Mouse (Mus musculus) kidney, embryonic 15.5 days (tissue): ENCODE data around the gene Zan. TPM values are rescaled to one million over a fixed set of nuclear protein-coding genes. Genes with fewer than 3 reads are reported as not detected.

ENCODE experiments used
- ATAC-seq: fragments of 200-750 bp; cut with Nextera tagmentation; replicated peaks from 2 replicates; pipeline ENCODE4 v1.8.0; 2017; ENCODE audit warnings: moderate TSS enrichment; ENCODE audit not compliant: low FRiP score
- H3K27ac ChIP-seq: fragments of 300-500 bp; sonication (generic); 2 replicates; pipeline ENCODE4 v1.5.1; 2015; ENCODE audit warnings: mild to moderate bottlenecking, inconsistent platforms
- H3K27me3 ChIP-seq: fragments of 300-500 bp; sonication (generic); 2 replicates; pipeline ENCODE4 v1.6.1; 2015; ENCODE audit warnings: inconsistent platforms
- H3K36me3 ChIP-seq: fragments of 300-500 bp; sonication (generic); 2 replicates; pipeline ENCODE4 v1.6.1; 2015; ENCODE audit warnings: inconsistent platforms
- H3K4me1 ChIP-seq: fragments of 300-500 bp; sonication (generic); 2 replicates; pipeline ENCODE4 v1.6.1; 2015; ENCODE audit warnings: inconsistent platforms
- H3K4me2 ChIP-seq: fragments of 300-500 bp; sonication (generic); 2 replicates; pipeline ENCODE4 v1.6.1; 2015; ENCODE audit warnings: moderate library complexity, mild to moderate bottlenecking, inconsistent platforms
- H3K4me3 ChIP-seq: fragments of 300-500 bp; sonication (generic); replicated peaks from 2 replicates; pipeline ENCODE4 v1.5.1; 2015; ENCODE audit warnings: mild to moderate bottlenecking, inconsistent platforms
- H3K9ac ChIP-seq: fragments of 300-500 bp; sonication (generic); 2 replicates; pipeline ENCODE4 v1.6.1; 2015; ENCODE audit warnings: mild to moderate bottlenecking, inconsistent platforms
- H3K9me3 ChIP-seq: fragments of 300-500 bp; sonication (generic); replicated peaks from 2 replicates; pipeline ENCODE4 v1.6.1; 2016; ENCODE audit warnings: inconsistent platforms
- WGBS: fragments of 180-500 bp; shearing (Covaris S2); methylation state at CpG from one replicate; pipeline ENCODE4 v1.1.7; 2015; ENCODE audit warnings: mixed read lengths; 5-methylcytosine and 5-hydroxymethylcytosine counted together
- polyA plus RNA-seq: library from polyadenylated mRNA; unstranded; fragments of >200 nt; fragmentation: Nextera tagmentation; extraction: Ambion mirVana; gene quantifications from 2 replicates; pipeline ENCODE4 v1.2.1, GENCODE M21; 2015

Zan gene
- polyA plus RNA-seq, result 0.06 and 0.09 TPM in 2 replicates

DNA sequence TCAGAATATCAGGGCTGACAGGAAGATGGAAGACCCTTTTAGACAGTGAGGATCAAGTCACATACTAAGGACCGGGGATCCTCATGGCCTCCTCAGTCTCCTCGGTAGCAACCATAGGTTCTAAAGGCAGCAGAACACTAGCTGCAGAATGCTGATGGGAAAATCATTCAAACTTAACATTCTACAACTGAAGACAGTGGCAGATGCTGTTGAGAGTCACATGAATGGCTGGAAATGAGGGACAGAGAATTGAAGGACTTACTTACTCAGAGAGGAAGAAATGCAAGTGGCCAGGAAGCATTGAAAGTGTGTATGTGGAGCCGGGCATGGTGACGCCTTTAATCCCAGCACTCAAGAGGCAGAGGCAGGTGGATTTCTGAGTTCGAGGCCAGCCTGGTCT, at the start of gene Zan:
TSS of gene Zan (minus strand) at position 101 of the 400 bp plus-strand sequence.
- Histone ChIP-seq H3K27ac (no peak within 1 kb of the TSS), H3K9ac (no peak within 1 kb of the TSS), H3K4me3 (no peak within 1 kb of the TSS), H3K9me3 (no peaks in the 10 kb centered on the region), H3K4me2 (no peak within 1 kb of the TSS), H3K27me3 (no peaks in the 10 kb centered on the region), H3K36me3 (no peaks in the 10 kb centered on the region), H3K4me1 (peaks cover 3% of the 10 kb centered on the region; the same call in 1 of the 2 replicates)
- ATAC-seq, result no peak
- 86% methylated on average over 5 of the region's 5 CpGs for WGBS

DNA sequence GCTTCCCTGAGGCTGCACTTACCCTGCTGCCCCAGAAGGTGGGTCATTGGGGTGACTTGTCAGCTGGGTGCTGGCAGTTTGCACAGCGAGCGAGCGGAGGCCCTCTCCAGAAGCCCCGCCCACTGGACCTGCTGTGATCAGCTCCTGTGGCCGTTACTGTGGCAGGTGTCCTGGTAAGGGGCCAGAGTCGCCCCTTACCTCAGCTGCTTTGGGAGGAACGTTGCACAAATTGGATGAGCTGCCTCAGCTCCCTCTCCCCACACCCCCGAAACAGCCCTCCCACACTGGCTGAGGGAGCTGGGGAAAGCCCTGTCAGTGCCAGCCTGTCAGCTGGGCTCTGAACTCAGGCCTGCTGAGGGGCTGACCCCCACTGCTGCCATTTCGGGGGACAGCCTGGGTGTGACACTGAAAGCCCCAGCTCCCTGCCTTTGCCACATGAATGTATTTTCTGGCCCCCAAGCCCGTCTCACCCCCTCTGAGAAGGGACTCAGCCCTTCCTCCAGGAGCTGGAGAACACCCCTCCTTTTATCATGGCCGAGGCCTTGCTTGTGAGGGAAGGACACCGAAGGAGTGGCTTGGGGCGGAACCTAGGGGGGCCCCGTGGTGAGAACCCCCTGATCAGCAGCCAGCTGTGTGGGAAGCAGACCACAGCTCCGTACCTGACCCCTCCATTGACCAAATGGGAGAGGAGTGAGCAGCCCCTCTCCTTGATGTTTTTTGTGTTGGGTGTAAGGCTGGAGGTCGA, 49.5 kb upstream of the Zan start:
- Histone ChIP-seq H3K27me3 (no peaks in the 10 kb centered on the region), H3K9ac (no peak overlapping the region), H3K9me3 (no peaks in the 10 kb centered on the region), H3K27ac (peak overlapping the region; percentile 45), H3K4me3 (no peak overlapping the region), H3K4me2 (no peak overlapping the region), H3K4me1 (peaks cover 35% of the 10 kb centered on the region), H3K36me3 (peaks cover 89% of the 10 kb centered on the region)
- 46% methylated on average over 16 of the region's 16 CpGs for WGBS
- ATAC-seq, result no peak

DNA sequence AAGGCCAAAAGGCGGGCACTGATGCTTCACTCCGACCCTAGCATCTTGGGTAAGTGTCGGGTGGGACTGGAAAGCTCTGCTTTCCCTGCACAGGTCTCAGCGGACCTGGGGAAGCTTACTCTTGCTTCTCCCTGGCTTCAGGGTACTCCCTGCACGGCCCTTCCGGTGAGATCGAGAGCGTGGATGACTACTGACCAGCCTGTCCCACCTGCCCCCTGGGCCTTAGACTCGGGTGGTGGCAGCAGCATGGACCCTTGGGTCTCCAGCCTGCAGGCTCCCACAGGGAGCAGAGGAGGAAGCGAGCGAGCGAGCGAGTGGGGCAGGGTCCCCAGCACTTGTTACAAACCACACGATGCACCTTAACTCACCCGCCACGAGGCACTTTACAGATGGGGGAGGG, 48.6 kb upstream of the Zan start:
- ATAC-seq, result no peak
- H3K9me3 ChIP-seq, result no peaks in the 10 kb centered on the region
- H3K4me1 ChIP-seq, result peaks cover 27% of the 10 kb centered on the region
- H3K27me3 ChIP-seq, result no peaks in the 10 kb centered on the region
- no peak overlapping the region for H3K4me3 ChIP-seq
- H3K36me3 ChIP-seq, result peaks cover 98% of the 10 kb centered on the region
- peak overlapping the region; percentile 29; the same call in 1 of the 2 replicates for H3K27ac ChIP-seq
- 74% methylated on average over 16 of the region's 16 CpGs for WGBS
- no peak overlapping the region for H3K9ac ChIP-seq
- no peak overlapping the region for H3K4me2 ChIP-seq

DNA sequence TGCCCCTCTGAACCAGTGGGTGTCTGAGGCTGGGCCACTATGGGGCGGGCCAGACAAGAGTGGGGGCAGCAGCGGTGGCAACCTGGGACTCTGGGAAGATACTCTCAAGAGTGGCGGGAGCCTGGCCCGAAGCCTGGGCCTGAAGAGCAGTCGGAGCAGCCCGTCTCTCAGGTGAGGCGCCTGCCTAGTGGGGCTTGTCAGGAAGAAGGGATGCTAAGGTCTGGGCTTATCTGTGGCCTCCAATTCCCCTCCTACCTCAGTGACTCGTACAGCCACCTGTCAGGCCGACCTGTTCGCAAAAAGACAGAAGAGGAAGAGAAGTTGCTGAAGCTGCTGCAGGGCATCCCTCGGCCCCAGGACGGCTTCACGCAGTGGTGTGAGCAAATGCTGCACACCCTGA, 47.8 kb upstream of the Zan start:
- no peak overlapping the region for H3K4me2 ChIP-seq
- ATAC-seq, result no peak
- H3K9me3 ChIP-seq, result no peaks in the 10 kb centered on the region
- H3K27me3 ChIP-seq, result no peaks in the 10 kb centered on the region
- no peak overlapping the region for H3K9ac ChIP-seq
- H3K4me1 ChIP-seq, result peaks cover 18% of the 10 kb centered on the region
- no peak overlapping the region for H3K4me3 ChIP-seq
- H3K36me3 ChIP-seq, result peaks cover 98% of the 10 kb centered on the region
- 88% methylated on average over 13 of the region's 13 CpGs for WGBS
- H3K27ac ChIP-seq, result no peak overlapping the region

DNA sequence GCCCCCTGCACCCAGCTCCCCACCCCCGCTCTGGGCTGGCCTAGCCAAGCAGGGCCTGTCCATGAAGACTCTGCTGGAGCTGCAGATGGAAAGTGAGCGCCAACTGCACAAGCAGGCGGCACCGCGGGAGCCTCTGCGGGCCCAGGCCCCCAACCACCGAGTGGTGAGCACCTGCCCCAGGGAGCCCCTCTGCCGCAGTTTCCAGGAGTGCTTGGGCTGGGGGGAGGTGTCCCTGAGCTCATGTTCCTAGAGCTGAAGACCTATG, 47.3 kb upstream of the Zan start:
- ATAC-seq, result no peak
- H3K9me3 ChIP-seq, result no peaks in the 10 kb centered on the region
- no peak overlapping the region for H3K27ac ChIP-seq
- WGBS, result 88% methylated on average over 8 of the region's 8 CpGs
- peaks cover 98% of the 10 kb centered on the region for H3K36me3 ChIP-seq
- no peaks in the 10 kb centered on the region for H3K27me3 ChIP-seq
- H3K4me1 ChIP-seq, result peaks cover 14% of the 10 kb centered on the region
- H3K9ac ChIP-seq, result no peak overlapping the region
- no peak overlapping the region for H3K4me2 ChIP-seq
- no peak overlapping the region for H3K4me3 ChIP-seq

DNA sequence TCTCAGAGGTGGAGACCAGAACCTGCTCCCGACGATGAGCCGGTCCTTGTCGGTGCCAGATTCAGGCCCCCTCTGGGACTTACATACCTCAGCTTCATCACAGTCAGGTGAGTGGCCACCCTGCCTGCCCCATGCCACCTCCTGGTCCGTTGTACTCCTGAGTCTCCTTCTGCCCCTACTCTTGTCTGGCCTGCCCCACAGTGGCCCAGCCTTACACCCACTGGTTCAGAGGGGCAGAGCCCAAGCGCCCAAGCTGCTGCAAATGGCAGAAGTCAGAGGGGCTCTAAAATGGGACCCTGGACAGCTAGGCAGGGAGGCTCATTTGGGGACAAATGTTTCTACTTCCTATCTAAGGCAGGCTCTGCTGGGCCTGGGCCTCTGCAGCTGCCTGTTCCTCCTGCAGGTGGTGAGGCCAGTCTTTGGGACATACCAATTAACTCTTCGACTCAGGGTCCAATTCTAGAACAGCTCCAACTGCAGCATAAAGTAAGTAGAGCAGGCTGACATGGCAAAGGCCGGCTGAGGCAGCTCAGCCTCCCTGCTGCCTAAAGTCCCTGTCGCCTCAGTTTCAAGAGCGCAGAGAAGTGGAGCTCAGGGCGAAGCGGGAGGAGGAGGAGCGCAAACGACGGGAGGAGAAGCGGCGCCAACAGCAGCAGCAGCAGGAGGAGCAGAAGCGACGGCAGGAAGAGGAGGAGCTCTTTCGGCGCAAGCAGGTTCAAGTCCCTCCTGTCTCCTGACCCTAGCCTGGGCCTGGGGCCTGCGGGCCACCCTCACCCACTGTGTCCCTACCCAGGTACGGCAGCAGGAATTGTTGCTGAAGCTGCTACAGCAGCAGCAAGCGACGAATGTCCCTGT, 46.8 kb upstream of the Zan start:
- 82% methylated on average over 25 of the region's 25 CpGs for WGBS
- Histone ChIP-seq H3K4me2 (no peak overlapping the region), H3K27ac (no peak overlapping the region), H3K4me3 (no peak overlapping the region), H3K36me3 (peaks cover 98% of the 10 kb centered on the region), H3K9ac (no peak overlapping the region), H3K4me1 (peaks cover 10% of the 10 kb centered on the region), H3K27me3 (no peaks in the 10 kb centered on the region), H3K9me3 (no peaks in the 10 kb centered on the region)
- no peak for ATAC-seq

DNA sequence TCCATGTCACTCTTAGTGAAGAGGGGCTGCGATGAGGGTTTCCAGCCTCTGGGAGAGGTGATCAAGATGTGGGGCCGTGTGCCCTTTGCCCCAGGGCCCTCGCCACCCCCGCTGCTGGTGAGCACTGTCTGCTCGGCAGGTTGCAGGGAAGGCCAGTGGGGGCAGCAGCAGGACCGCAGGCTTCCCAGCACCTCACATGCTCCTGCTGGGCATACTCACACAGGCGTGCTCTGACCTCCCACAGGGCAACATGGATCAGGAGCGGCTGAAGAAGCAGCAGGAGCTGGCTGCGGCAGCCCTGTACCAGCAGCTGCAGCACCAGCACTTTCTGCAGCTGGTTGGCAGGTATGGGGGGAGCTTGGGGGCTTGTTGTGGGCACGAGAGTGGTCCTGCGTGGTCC, 45.8 kb upstream of the Zan start:
- no peak overlapping the region for H3K9ac ChIP-seq
- H3K9me3 ChIP-seq, result no peaks in the 10 kb centered on the region
- no peak overlapping the region for H3K4me3 ChIP-seq
- no peak overlapping the region for H3K27ac ChIP-seq
- no peak for ATAC-seq
- H3K27me3 ChIP-seq, result no peaks in the 10 kb centered on the region
- no peak overlapping the region for H3K4me2 ChIP-seq
- peaks cover 10% of the 10 kb centered on the region for H3K4me1 ChIP-seq
- peaks cover 98% of the 10 kb centered on the region for H3K36me3 ChIP-seq
- 77% methylated on average over 11 of the region's 11 CpGs for WGBS

DNA sequence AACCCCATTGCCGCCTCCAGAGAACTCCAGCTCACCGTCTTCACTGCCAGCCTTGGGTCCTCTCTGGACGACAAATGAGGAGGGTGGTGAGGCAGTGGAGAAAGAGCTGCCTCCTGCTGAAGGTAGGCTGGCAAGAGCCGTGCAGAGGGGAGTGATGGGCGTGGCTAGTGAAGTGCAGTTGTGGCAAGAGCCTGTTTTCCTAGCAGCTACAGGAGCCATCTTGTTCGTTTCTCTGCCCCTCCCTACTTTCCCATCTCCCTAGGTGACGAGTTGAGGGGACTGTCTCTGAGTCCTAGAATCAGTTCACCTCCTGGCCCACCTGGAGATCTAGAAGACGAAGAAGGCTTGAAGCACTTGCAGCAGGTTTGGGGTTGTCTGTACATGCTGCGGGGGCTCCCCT, 45.0 kb upstream of the Zan start:
- Histone ChIP-seq H3K36me3 (peaks cover 98% of the 10 kb centered on the region), H3K27me3 (no peaks in the 10 kb centered on the region), H3K27ac (no peak overlapping the region), H3K9me3 (no peaks in the 10 kb centered on the region), H3K4me2 (no peak overlapping the region), H3K4me1 (peaks cover 8% of the 10 kb centered on the region), H3K4me3 (no peak overlapping the region), H3K9ac (no peak overlapping the region)
- WGBS, result 79% methylated on average over 9 of the region's 9 CpGs
- ATAC-seq, result no peak

DNA sequence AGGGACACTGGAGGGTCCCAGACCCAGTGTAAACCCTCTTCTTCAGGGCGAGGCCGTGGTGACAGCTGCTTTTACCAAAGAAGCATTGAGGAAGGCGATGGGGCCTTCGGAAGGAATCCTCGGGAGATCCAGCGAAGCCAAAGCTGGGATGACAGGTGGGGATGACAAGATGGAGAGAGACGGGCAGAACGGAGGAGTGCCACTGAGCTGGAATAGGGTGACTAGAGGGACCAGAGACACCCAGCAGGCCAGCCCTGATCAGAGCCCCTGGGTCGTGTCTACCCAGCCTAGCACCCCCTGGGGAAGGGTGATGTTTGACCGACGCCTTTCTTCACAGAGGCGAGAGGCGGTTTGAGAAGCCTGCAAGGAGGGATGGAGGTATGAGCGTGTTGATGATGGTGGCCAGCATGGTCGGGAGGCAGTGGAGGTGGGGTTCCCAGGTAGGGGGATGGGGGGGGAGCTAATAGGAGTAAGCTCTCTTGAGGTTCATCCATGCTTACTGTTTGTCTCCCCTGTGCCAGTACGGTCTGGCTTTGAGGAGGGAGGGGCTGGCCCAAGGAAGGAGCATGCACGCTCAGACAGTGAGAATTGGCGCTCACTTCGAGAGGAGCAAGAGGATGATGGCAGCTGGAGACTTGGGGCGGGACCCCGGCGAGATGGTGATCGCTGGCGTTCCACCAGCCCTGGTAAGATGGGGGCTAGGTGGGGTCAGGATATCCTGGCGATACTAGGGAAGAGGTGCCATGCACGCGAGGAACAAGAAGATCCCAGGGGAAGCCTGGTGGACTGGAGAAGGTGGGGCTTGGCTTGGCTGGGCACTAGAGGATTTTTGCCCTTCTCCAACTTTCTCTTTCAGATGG, 43.1 kb upstream of the Zan start:
- Histone ChIP-seq H3K36me3 (peaks cover 79% of the 10 kb centered on the region), H3K9ac (no peak overlapping the region), H3K27ac (no peak overlapping the region), H3K4me3 (no peak overlapping the region), H3K27me3 (no peaks in the 10 kb centered on the region), H3K4me2 (no peak overlapping the region), H3K4me1 (peaks cover 12% of the 10 kb centered on the region), H3K9me3 (no peaks in the 10 kb centered on the region)
- ATAC-seq, result no peak
- WGBS, result 90% methylated on average over 27 of the region's 27 CpGs

DNA sequence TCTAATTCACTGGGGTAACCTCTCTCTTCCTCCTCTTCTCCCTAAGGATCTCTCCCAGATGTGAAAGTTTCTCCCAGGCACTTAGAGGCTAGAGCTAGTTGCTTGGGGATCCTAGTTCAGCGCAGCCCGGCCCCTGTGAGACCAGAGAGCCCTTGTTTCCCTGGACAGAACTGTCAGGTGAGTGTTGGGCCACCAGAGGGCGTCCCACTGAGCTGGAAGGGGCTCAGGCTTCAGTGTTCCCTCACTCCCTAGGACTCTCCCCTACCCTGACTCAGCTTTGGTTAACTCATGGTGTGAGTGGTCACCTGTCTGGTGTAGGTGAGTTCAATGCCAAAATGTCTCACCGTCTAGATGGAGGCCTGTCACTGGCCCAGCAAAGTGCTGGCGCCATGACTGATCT, 41.6 kb upstream of the Zan start, which contains the start of gene Gigyf1:
TSS of gene Gigyf1 (plus strand) at position 113 of the 400 bp plus-strand sequence.
- no peaks in the 10 kb centered on the region for H3K27me3 ChIP-seq
- peaks cover 26% of the 10 kb centered on the region for H3K4me1 ChIP-seq
- no peak within 1 kb of the TSS for H3K4me3 ChIP-seq
- H3K9me3 ChIP-seq, result no peaks in the 10 kb centered on the region
- H3K9ac ChIP-seq, result no peak within 1 kb of the TSS
- no peak within 1 kb of the TSS for H3K4me2 ChIP-seq
- H3K36me3 ChIP-seq, result peaks cover 71% of the 10 kb centered on the region
- 73% methylated on average over 5 of the region's 5 CpGs for WGBS
- no peak within 1 kb of the TSS for H3K27ac ChIP-seq
- no peak for ATAC-seq

DNA sequence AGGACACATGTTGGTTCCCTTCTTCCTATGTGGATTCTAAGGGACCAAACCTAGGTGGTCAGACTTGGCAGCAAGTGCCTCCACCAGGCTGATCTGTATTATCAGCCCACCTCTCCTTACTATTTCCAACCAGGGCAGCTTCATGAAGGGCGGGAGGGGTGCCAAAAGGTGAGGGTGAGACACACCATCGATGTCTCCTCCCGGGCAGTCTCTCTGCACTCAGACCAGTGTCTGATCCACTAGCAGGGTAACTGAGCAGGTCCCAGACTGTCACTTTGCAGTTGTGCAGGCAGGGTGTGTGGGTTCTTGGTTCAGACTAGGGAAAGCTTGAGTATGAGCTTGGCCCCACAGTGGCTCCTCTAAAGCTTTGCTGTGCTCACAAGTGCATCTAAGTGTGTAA, 37.9 kb upstream of the Zan start:
- Histone ChIP-seq H3K4me2 (no peak overlapping the region), H3K4me3 (no peak overlapping the region), H3K27me3 (no peaks in the 10 kb centered on the region), H3K9ac (no peak overlapping the region), H3K36me3 (peaks cover 35% of the 10 kb centered on the region), H3K4me1 (peaks cover 53% of the 10 kb centered on the region), H3K9me3 (no peaks in the 10 kb centered on the region), H3K27ac (no peak overlapping the region)
- WGBS, result 84% methylated on average over 3 of the region's 3 CpGs
- no peak for ATAC-seq
